Mouse (Mus musculus) heart, postnatal 0 days (tissue): Measurements from ENCODE around the gene Med27. TPM values are rescaled to one million over a fixed set of nuclear protein-coding genes. Genes with fewer than 3 reads are reported as not detected.

Experiments used
- ATAC-seq: fragments of 200-750 bp; cut with Nextera tagmentation; 2 replicates; pipeline ENCODE4 v1.8.0; 2017; ENCODE audit warnings: low read depth, moderate number of reproducible peaks, moderate library complexity; ENCODE audit not compliant: insufficient read depth
- DNase-seq: peaks from one replicate; pipeline ENCODE4 v3.0.0-alpha.2; 2016; ENCODE audit warnings: low spot score
- H3K27ac ChIP-seq: fragments of 300-500 bp; sonication (generic); 2 replicates; pipeline ENCODE4 v1.5.1; 2014; ENCODE audit warnings: low read depth, mild to moderate bottlenecking
- H3K27me3 ChIP-seq: fragments of 300-500 bp; sonication (generic); 2 replicates; pipeline ENCODE4 v1.6.1; 2014; ENCODE audit warnings: low read length, mixed read lengths; ENCODE audit not compliant: control insufficient read depth, insufficient read depth
- H3K36me3 ChIP-seq: fragments of 300-500 bp; sonication (generic); replicated peaks from 2 replicates; pipeline ENCODE4 v1.6.1; 2014; ENCODE audit warnings: low read length, mixed read lengths; ENCODE audit not compliant: control insufficient read depth, insufficient read depth
- H3K4me1 ChIP-seq: fragments of 300-500 bp; sonication (generic); 2 replicates; pipeline ENCODE4 v1.6.1; 2014; ENCODE audit warnings: antibody characterized with exemption; ENCODE audit not compliant: control insufficient read depth, insufficient read depth
- H3K4me2 ChIP-seq: fragments of 300-500 bp; sonication (generic); 2 replicates; pipeline ENCODE4 v1.6.1; 2014; ENCODE audit warnings: low read depth, mild to moderate bottlenecking, low read length, moderate library complexity
- H3K4me3 ChIP-seq: fragments of 300-500 bp; sonication (generic); 2 replicates; pipeline ENCODE4 v1.5.1; 2014; ENCODE audit warnings: low read depth, low read length
- H3K9ac ChIP-seq: fragments of 300-500 bp; sonication (generic); replicated peaks from 2 replicates; pipeline ENCODE4 v1.6.1; 2014; ENCODE audit warnings: low read depth, low read length, mixed read lengths
- H3K9me3 ChIP-seq: fragments of 300-500 bp; sonication (generic); replicated peaks from 2 replicates; pipeline ENCODE4 v1.6.1; 2016; ENCODE audit warnings: low read length; ENCODE audit not compliant: control insufficient read depth
- CTCF ChIP-seq: IDR thresholded peaks from 2 replicates; pipeline ENCODE4 v1.5.1; 2016; ENCODE audit warnings: antibody characterized with exemption, control low read depth, low read depth
- EP300 ChIP-seq: IDR thresholded peaks from 2 replicates; pipeline ENCODE4 v1.6.1; 2016; ENCODE audit warnings: antibody characterized with exemption, low read depth
- WGBS: fragments of 180-500 bp; shearing (Covaris S2); extraction: QIAGEN DNeasy Blood & Tissue Kit; methylation state at CpG from one replicate; pipeline ENCODE4 v1.1.7; 2014; 5-methylcytosine and 5-hydroxymethylcytosine counted together
- polyA plus RNA-seq: library from polyadenylated mRNA; unstranded; fragments of >200 nt; fragmentation: Nextera tagmentation; extraction: Ambion mirVana; gene quantifications from 2 replicates; pipeline ENCODE4 v1.2.1, GENCODE M21; 2015
- total RNA-seq: library from RNA; depleted of rRNA; stranded (reverse); fragments of >200 nt; gene quantifications from 2 replicates; pipeline ENCODE4 v1.2.3, GENCODE M21; 2014; ENCODE audit warnings: low replicate concordance

The Med27 gene
- total and polyA plus RNA-seq, 2 experiments from 2014 or later, result 26.6 to 52.6 TPM

- Histone ChIP-seq H3K27me3 (no peaks in the 10 kb centered on the region), H3K9ac (no peak overlapping the region), H3K9me3 (no peaks in the 10 kb centered on the region), H3K4me1 (peaks cover 9% of the 10 kb centered on the region; the same call in 1 of the 2 replicates), H3K4me3 (no peak overlapping the region), H3K4me2 (no peak overlapping the region), H3K27ac (no peak overlapping the region), H3K36me3 (no peaks in the 10 kb centered on the region)
- no peak for TF ChIP-seq EP300
- ATAC-seq, result no peak
- DNase-seq, result no peak
- 88% methylated on average over 7 of the region's 7 CpGs for WGBS
These were observed 139.9 kb downstream of the Med27 start for GRCm38 (mm10) chr2:29486491-29486890.

GRCm38 (mm10) chr2:29487652-29488051, 141.0 kb downstream of the Med27 start:
- DNase-seq, result no peak
- TF ChIP-seq EP300, result no peak
- no peak for ATAC-seq

GRCm38 (mm10) chr2:29488379-29489236, 142.0 kb downstream of the Med27 start:
- H3K4me1 ChIP-seq, result peaks cover 15% of the 10 kb centered on the region
- no peak overlapping the region for H3K27ac ChIP-seq
- H3K4me3 ChIP-seq, result no peak overlapping the region
- H3K27me3 ChIP-seq, result no peaks in the 10 kb centered on the region
- no peak for TF ChIP-seq CTCF
- no peak for TF ChIP-seq EP300
- 85% methylated on average over 13 of the region's 13 CpGs for WGBS
- no peak overlapping the region for H3K4me2 ChIP-seq
- H3K9me3 ChIP-seq, result no peaks in the 10 kb centered on the region
- no peak overlapping the region for H3K9ac ChIP-seq
- DNase-seq (no peak), ATAC-seq (no peak)
- H3K36me3 ChIP-seq, result no peaks in the 10 kb centered on the region

More at GRCm38 (mm10) chr2:29487652-29488051, 141.0 kb downstream of the Med27 start:
- H3K4me2 ChIP-seq, result no peak overlapping the region
- no peak overlapping the region for H3K27ac ChIP-seq
- H3K4me3 ChIP-seq, result no peak overlapping the region
- H3K27me3 ChIP-seq, result no peaks in the 10 kb centered on the region
- no peak overlapping the region for H3K9ac ChIP-seq
- peaks cover 9% of the 10 kb centered on the region; the same call in 1 of the 2 replicates for H3K4me1 ChIP-seq
- 84% methylated on average over 2 of the region's 2 CpGs for WGBS
- no peaks in the 10 kb centered on the region for H3K36me3 ChIP-seq
- H3K9me3 ChIP-seq, result no peaks in the 10 kb centered on the region

- no peak for ATAC-seq
- TF ChIP-seq CTCF (no peak), EP300 (no peak)
- 86% methylated on average over 6 of the region's 6 CpGs for WGBS
These were observed 145.0 kb downstream of the Med27 start for GRCm38 (mm10) chr2:29491656-29492055.

GRCm38 (mm10) chr2:29493396-29494031, 146.9 kb downstream of the Med27 start:
- DNase-seq (peak; percentile 39), ATAC-seq (peak; percentile 87)
- Histone ChIP-seq H3K4me2 (peak overlapping the region; percentile 29; the same call in 1 of the 2 replicates), H3K36me3 (no peaks in the 10 kb centered on the region), H3K9me3 (no peaks in the 10 kb centered on the region), H3K27ac (peak overlapping the region; percentile 7; the same call in 1 of the 2 replicates), H3K9ac (no peak overlapping the region), H3K4me3 (no peak overlapping the region), H3K4me1 (peaks cover 10% of the 10 kb centered on the region; the same call in 1 of the 2 replicates), H3K27me3 (no peaks in the 10 kb centered on the region)
- TF ChIP-seq CTCF (no peak), EP300 (no peak)
- 23% methylated on average over 9 of the region's 9 CpGs for WGBS

More at GRCm38 (mm10) chr2:29491656-29492055, 145.0 kb downstream of the Med27 start:
- Histone ChIP-seq H3K27me3 (no peaks in the 10 kb centered on the region), H3K9ac (no peak overlapping the region), H3K4me1 (peaks cover 10% of the 10 kb centered on the region; the same call in 1 of the 2 replicates), H3K4me2 (no peak overlapping the region), H3K36me3 (no peaks in the 10 kb centered on the region), H3K9me3 (no peaks in the 10 kb centered on the region), H3K4me3 (no peak overlapping the region), H3K27ac (no peak overlapping the region)
- DNase-seq, result no peak
